Mouse (Mus musculus): ENCODE results near the gene Tm7sf3. TPM values are rescaled to one million over a fixed set of nuclear protein-coding genes. Genes with fewer than 3 reads are reported as not detected.

The Tm7sf3 gene
- polyA plus RNA-seq, 1 experiment from 2014 or later: 25.6 TPM

DNA sequence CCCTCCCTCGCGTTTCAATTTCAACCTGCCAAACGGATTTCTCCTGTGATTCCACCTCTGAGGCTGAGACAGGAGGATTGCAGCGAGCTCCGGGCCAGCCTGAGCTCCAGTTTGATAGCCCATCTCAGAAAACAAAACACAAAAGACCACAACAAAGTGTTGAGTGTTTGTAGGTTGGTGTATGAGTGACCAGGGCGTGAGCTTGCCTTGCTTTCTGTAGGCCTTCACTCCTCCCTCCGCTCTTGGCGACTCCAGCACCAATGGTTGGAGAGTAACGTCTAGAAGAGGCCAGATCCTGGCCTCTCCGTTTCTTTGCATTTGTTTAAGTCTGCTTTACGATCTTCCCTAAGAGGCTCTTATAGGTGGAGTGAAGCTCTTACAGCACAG, 553 bp upstream of the Tm7sf3 start:
- peaks cover 5% of the 10 kb centered on the region for H3K4me1 ChIP-seq
- H3K4me3 ChIP-seq: peak overlapping the region; percentile 80
- 34% methylated on average over 11 of the region's 11 CpGs for WGBS
- no peak overlapping the region for H3K27ac ChIP-seq
- H3K4me2 ChIP-seq (replicated peaks): peak overlapping the region; percentile 70
- H3K36me3 ChIP-seq: no peaks in the 10 kb centered on the region
- H3K9me3 ChIP-seq: no peaks in the 10 kb centered on the region
- H3K9ac ChIP-seq: peak overlapping the region; percentile 88
- no peak for ATAC-seq (ENCODE audit: low FRiP score, low read depth)
- no peaks in the 10 kb centered on the region for H3K27me3 ChIP-seq (replicated peaks)

DNA sequence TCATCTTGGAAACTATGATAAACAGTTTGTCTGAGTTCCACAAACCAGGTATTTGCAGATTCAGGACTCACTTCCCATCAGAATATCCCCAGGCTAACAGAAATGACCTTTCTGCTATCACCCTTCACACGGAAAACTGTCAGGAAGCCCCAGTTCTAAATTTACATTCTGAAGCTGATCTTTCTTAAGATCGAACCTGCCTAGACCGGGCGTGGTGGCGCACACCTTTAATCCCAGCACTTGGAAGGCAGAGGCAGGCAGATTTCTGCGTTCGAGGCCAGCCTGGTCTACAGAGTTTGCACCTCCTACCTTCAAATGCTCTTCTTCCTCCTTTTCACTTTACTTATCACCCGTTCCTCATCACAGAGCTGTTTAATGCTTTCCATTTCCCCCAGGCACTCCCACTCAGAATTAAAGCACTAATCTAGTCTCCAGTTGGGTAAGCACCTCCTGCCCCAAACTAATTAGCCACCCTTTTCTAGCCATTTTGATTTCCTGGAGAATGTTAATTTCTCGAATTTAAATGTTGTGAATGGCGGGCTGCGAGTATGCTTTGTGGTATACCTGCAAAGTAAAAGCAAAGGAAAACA, 908 bp downstream of the Tm7sf3 start:
- Histone ChIP-seq H3K27ac (no peak overlapping the region), H3K4me1 (peaks cover 5% of the 10 kb centered on the region), H3K36me3 (no peaks in the 10 kb centered on the region), H3K4me3 (peak overlapping the region; percentile 80), H3K9ac (peak overlapping the region; percentile 40; the same call in 1 of the 2 replicates), H3K4me2 (replicated peaks) (peak overlapping the region; percentile 70), H3K27me3 (replicated peaks) (no peaks in the 10 kb centered on the region), H3K9me3 (no peaks in the 10 kb centered on the region)
- 0 out of 2 replicates have a peak, but pooled peaks have one; percentile 7 for ATAC-seq (ENCODE audit: low FRiP score, low read depth)
- 66% methylated on average over 11 of the region's 11 CpGs for whole genome bisulfite sequencing

GRCm38 (mm10) chr6:146640991-146641390, 1.6 kb downstream of the Tm7sf3 start:
- no peak for ATAC-seq (ENCODE audit: low FRiP score, low read depth)
- Histone ChIP-seq H3K9me3 (no peaks in the 10 kb centered on the region), H3K4me3 (no peak overlapping the region), H3K9ac (no peak overlapping the region), H3K27me3 (replicated peaks) (no peaks in the 10 kb centered on the region), H3K36me3 (no peaks in the 10 kb centered on the region), H3K27ac (no peak overlapping the region), H3K4me1 (peaks cover 5% of the 10 kb centered on the region), H3K4me2 (replicated peaks) (no peak overlapping the region)
- WGBS: 83% methylated on average over 6 of the region's 6 CpGs

- H3K27ac ChIP-seq: no peak overlapping the region
- no peaks in the 10 kb centered on the region for H3K36me3 ChIP-seq
- H3K9ac ChIP-seq: no peak overlapping the region
- no peak overlapping the region for H3K4me2 ChIP-seq (replicated peaks)
- WGBS: 89% methylated on average over 7 of the region's 7 CpGs
- ATAC-seq (ENCODE audit: low FRiP score, low read depth): no peak
- no peak overlapping the region for H3K4me3 ChIP-seq
- peaks cover 5% of the 10 kb centered on the region for H3K4me1 ChIP-seq
- H3K27me3 ChIP-seq (replicated peaks): no peaks in the 10 kb centered on the region
- no peaks in the 10 kb centered on the region for H3K9me3 ChIP-seq
Measured at GRCm38 (mm10) chr6:146640068-146640965, 2.3 kb downstream of the Tm7sf3 start.

DNA sequence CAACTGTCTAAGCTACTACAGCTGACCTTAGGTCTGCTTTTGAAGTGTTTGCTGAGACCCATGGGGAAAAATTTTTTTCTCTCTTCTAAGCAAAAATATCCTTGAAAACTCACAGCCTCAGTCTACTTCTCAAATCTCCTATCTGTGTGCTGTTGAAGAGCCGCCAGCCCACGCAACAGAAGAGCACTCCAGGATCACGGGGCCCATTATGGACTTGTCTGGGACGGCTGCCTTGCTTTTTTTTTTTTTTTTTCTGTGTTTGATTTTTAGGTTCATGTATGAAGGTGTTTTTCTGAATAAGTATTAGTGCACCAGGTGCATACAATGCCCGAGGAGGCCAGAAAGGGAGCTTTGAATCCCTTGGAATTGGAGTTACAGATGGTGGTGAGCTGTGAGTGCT, 6.1 kb downstream of the Tm7sf3 start:
- H3K9ac ChIP-seq: no peak overlapping the region
- H3K4me1 ChIP-seq: peaks cover 12% of the 10 kb centered on the region
- H3K9me3 ChIP-seq: no peaks in the 10 kb centered on the region
- H3K4me3 ChIP-seq: no peak overlapping the region
- no peak overlapping the region for H3K27ac ChIP-seq
- no peaks in the 10 kb centered on the region for H3K36me3 ChIP-seq
- H3K27me3 ChIP-seq (replicated peaks): no peaks in the 10 kb centered on the region
- 93% methylated on average over 5 of the region's 5 CpGs for WGBS
- ATAC-seq (ENCODE audit: low FRiP score, low read depth): no peak
- H3K4me2 ChIP-seq (replicated peaks): no peak overlapping the region

DNA sequence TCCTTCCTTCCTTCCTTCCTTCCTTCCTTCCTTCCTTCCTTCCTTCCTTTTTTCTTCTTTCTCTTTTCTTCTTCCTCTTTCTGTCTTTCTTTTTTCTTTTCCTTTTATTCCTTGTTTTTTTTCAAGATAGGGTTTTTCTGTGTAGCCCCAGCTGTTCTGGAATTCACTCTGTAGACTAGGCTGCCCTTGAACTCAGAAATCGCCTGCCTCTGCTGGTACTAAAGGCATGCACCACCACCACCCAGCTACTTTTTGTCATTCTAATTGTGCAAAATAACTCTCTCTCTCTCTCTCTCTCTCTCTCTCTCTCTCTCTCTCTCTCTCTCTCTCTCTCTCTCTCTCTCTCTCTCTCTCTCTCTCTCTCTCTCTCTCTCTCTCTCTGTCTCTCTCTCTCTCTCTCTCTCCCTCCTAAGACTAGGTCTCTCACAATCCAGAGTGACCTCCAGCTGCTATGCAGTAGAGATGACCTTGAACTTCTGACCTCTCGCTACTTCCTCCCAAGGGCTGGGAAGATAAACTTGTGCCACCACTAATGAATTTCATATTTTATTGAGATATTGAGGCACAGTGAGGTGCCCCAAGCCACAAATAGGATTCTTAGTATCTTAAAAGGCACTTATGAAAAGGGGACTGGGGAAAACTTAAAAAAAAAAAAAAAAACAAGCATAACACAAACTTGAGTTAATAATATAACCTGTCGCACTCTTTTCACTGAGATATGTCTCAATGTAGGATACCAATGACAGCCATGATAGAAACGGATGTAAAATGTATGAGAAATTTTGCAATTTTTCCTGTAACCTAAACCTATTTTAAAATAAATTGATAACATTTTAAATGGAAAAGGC, 7.6 kb downstream of the Tm7sf3 start:
- WGBS: 68% methylated on average over 4 of the region's 4 CpGs
- Histone ChIP-seq H3K9ac (no peak overlapping the region), H3K4me1 (peaks cover 12% of the 10 kb centered on the region), H3K4me3 (no peak overlapping the region; the same call in 1 of the 2 replicates), H3K36me3 (no peaks in the 10 kb centered on the region), H3K4me2 (replicated peaks) (peak overlapping the region; percentile 67; the same call in 1 of the 2 replicates), H3K9me3 (no peaks in the 10 kb centered on the region), H3K27ac (no peak overlapping the region), H3K27me3 (replicated peaks) (no peaks in the 10 kb centered on the region)
- ATAC-seq (ENCODE audit: low FRiP score, low read depth): no peak

DNA sequence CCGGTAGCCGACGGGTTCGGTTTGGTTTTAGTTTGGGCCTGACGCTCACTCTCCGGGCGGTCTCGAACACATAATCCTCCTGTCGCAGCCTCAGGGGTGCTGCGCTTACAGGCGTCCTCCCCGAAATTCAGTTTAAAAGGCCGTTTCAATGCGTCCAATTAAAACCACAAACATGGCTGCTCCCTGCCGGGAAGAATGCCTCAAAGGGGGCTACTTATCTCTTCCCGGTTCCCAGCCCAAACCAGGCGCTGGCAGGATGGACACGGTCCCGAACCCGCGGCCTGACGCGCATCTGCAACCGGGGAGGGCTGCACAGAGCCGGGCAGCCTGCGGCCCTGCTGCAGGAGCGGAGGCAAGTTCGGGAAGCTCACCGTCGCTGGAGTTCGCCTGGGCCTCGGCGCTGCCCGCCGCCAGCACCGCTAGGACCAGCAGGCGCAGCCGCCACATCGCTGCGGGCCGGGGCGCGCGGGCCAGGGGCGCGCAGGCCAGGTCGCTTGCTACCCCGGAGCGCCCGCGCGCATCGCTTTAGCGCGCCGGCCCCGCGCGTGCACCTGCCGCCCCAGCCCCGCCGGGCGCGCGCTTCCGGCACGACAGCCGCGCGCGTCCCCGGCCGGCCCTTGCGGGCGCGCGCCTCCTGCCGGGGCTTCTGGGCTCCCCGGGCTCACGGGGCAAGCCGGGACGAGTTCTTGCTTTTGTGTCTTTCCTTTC, 8.5 kb downstream of the Tm7sf3 start:
- WGBS: 1% methylated on average over 78 of the region's 82 CpGs
- Histone ChIP-seq H3K27ac (no peak overlapping the region), H3K9me3 (no peaks in the 10 kb centered on the region), H3K4me3 (peak overlapping the region; percentile 72), H3K9ac (peak overlapping the region; percentile 85), H3K4me1 (peaks cover 12% of the 10 kb centered on the region), H3K27me3 (replicated peaks) (no peaks in the 10 kb centered on the region), H3K4me2 (replicated peaks) (peak overlapping the region; percentile 67), H3K36me3 (no peaks in the 10 kb centered on the region)
- peak; percentile 91 for ATAC-seq (ENCODE audit: low FRiP score, low read depth)

GRCm38 (mm10) chr6:146633629-146634014, 9.0 kb downstream of the Tm7sf3 start:
- WGBS: 14% methylated on average over 14 of the region's 14 CpGs
- H3K27ac ChIP-seq: no peak overlapping the region
- H3K4me2 ChIP-seq (replicated peaks): peak overlapping the region; percentile 67
- H3K4me3 ChIP-seq: peak overlapping the region; percentile 72
- peak overlapping the region; percentile 85 for H3K9ac ChIP-seq
- ATAC-seq (ENCODE audit: low FRiP score, low read depth): peak; percentile 54
- H3K9me3 ChIP-seq: no peaks in the 10 kb centered on the region
- no peaks in the 10 kb centered on the region for H3K36me3 ChIP-seq
- H3K4me1 ChIP-seq: peaks cover 12% of the 10 kb centered on the region
- H3K27me3 ChIP-seq (replicated peaks): no peaks in the 10 kb centered on the region

DNA sequence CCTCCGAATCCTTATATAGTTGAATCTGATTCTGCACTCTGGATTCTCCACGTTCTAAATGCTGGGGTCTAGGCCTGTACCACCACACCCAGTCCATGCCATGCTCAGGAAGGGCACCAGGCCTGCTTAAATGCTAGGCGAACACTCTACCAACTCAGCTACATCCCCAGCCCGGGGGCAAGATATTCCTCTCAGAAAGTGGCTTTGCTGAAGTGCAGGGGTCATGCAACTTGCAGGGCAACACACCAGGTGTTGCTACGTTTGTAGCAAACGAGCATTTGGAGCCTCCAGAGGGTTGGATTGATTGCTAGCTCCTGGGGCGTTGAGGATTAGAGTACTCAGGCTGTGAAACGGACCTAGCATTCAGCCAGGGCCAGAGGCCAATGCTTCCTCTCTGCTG, 9.5 kb downstream of the Tm7sf3 start:
- Histone ChIP-seq H3K4me2 (replicated peaks) (peak overlapping the region; percentile 67), H3K4me3 (no peak overlapping the region), H3K27me3 (replicated peaks) (no peaks in the 10 kb centered on the region), H3K27ac (no peak overlapping the region), H3K4me1 (peaks cover 12% of the 10 kb centered on the region), H3K9me3 (no peaks in the 10 kb centered on the region), H3K36me3 (no peaks in the 10 kb centered on the region), H3K9ac (peak overlapping the region; percentile 85; the same call in 1 of the 2 replicates)
- ATAC-seq (ENCODE audit: low FRiP score, low read depth): no peak
- 53% methylated on average over 8 of the region's 8 CpGs for WGBS

DNA sequence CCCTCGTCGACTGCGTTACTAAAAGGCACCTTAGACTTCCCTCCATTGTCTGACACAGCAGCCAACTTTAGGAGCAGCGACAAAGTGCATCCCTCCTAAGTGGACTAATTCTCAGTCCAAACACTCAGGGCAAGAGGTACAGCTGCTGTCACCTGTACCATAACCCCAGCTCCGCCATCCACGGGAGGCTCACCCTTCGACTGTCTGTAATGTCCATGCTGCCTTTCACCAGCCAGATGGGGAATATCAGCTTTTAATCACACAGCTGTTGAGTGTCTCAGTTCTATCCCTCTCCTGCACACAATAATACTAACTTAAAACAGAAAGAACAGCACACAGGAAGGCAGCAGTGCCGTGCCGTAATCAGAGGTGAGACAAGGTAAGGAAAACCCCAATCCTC, 10.2 kb downstream of the Tm7sf3 start:
- ATAC-seq (ENCODE audit: low FRiP score, low read depth): no peak
- no peak overlapping the region for H3K4me3 ChIP-seq
- WGBS: 82% methylated on average over 9 of the region's 9 CpGs

DNA sequence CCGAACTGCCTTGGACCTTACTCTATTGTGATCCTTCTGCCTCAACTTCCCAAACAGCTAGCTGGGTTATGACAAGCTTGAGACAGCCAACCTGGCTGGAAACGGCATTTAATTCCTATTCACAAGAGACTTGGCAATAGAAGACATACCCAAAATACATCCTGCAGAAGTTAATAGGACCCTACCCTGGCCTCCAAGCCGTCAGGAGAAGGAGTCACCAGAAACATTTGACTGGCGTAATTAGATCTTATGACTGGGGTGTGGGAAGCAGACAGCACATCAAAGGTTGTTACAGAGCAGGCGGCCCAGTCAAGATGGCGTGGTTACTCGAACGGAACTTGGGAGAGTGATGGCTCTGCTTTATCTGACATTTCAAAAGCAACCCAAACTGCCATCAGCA, 10.8 kb downstream of the Tm7sf3 start:
- no peak overlapping the region for H3K4me2 ChIP-seq (replicated peaks)
- no peak overlapping the region for H3K9ac ChIP-seq
- no peaks in the 10 kb centered on the region for H3K9me3 ChIP-seq
- H3K27me3 ChIP-seq (replicated peaks): no peaks in the 10 kb centered on the region
- H3K27ac ChIP-seq: no peak overlapping the region
- no peak for ATAC-seq (ENCODE audit: low FRiP score, low read depth)
- WGBS: 67% methylated on average over 8 of the region's 8 CpGs
- no peak overlapping the region for H3K4me3 ChIP-seq
- H3K4me1 ChIP-seq: peaks cover 12% of the 10 kb centered on the region
- no peaks in the 10 kb centered on the region for H3K36me3 ChIP-seq

More for the DNA sequence above, 10.2 kb downstream of the Tm7sf3 start:
- no peak overlapping the region for H3K9ac ChIP-seq
- H3K4me1 ChIP-seq: peaks cover 12% of the 10 kb centered on the region
- H3K9me3 ChIP-seq: no peaks in the 10 kb centered on the region
- H3K4me2 ChIP-seq (replicated peaks): no peak overlapping the region
- H3K27me3 ChIP-seq (replicated peaks): no peaks in the 10 kb centered on the region
- H3K36me3 ChIP-seq: no peaks in the 10 kb centered on the region
- no peak overlapping the region for H3K27ac ChIP-seq

All from neural tube, embryonic 12.5 days (tissue).